Mouse (Mus musculus) bone marrow macrophage, adult 2 months (primary cell): ENCODE results near the gene H6pd.

Experiments
- CTCF ChIP-seq: IDR thresholded peaks from 2 replicates; pipeline ENCODE4 v1.5.1; 2012; ENCODE audit warnings: low read depth, mild to moderate bottlenecking, low read length, moderate library complexity
- POLR2A ChIP-seq: IDR thresholded peaks from 2 replicates; pipeline ENCODE4 v1.6.1; 2012; ENCODE audit warnings: mild to moderate bottlenecking, low read depth, low read length, borderline replicate concordance

GRCm38 (mm10) chr4:149992670-149993032 is 16.2 kb downstream of the H6pd start:
- TF ChIP-seq CTCF (no peak), POLR2A (no peak)
